Mouse (Mus musculus) C2C12 (cell line): ENCODE results near the gene Tdrkh.

ENCODE experiments used
- CEBPB ChIP-seq: IDR thresholded peaks from one replicate; pipeline ENCODE4 v1.6.1; 2011; ENCODE audit warnings: low read depth, mild to moderate bottlenecking, control low read depth, moderate library complexity
- CTCF ChIP-seq: IDR thresholded peaks from one replicate; pipeline ENCODE4 v1.5.1; 2011; ENCODE audit not compliant: control insufficient read depth, insufficient read depth, insufficient read length
- MAX ChIP-seq: IDR thresholded peaks from one replicate; pipeline ENCODE4 v1.6.1; 2011; ENCODE audit warnings: mild to moderate bottlenecking, control low read depth
- MYOD1 ChIP-seq: IDR thresholded peaks from one replicate; pipeline ENCODE4 v1.6.1; 2011; ENCODE audit warnings: low read depth; ENCODE audit not compliant: control insufficient read depth, insufficient read length
- USF1 ChIP-seq: IDR thresholded peaks from one replicate; pipeline ENCODE4 v1.6.1; 2011; ENCODE audit warnings: low read depth, mild to moderate bottlenecking, control low read depth, moderate library complexity

GRCm38 (mm10) chr3:94430980-94431379 is 17.9 kb downstream of the Tdrkh start:
- TF ChIP-seq CTCF, result no peak
- TF ChIP-seq MYOD1, result no peak
- no peak for TF ChIP-seq MAX
- no peak for TF ChIP-seq USF1
- TF ChIP-seq CEBPB, result no peak
